Mouse (Mus musculus): ENCODE data around the gene 1700001P01Rik.
A peak's percentile ranks its signal among the peaks of the same experiment; 100 is the strongest.

The 1700001P01Rik gene

DNA sequence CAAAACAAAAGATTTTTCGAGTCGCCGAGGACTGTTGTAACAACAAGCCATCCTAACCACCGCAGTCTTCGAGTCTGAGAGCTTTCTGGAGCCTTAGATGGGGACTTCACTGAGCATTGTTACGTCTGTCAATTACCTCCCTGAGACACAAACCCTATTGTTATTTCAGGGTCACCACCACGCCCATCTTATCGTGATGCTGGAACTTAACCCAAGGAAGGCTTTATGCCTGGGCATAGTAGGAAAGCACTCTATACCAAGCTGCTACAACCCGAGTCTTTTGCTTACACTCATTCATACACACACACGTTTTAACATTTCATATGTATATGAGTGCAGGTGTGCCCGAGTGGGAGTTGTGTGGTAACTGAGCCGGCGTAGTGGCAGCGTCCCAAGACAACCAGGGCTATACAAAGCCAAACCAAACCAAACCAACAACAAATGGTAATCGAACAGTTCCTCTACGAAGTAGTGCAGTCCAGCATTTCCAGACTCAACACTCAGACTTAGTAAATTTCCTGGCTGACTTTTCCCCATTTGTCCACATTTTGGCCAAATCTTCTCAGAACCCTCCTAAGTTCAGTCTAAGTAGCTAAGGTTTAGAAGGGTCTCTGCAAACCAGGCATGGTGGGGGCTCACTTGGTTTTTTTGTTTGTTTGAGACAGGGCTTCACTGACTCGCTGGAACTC lies at the start of gene 1700001P01Rik:
Gene 1700001P01Rik, minus strand, starts transcription at position 111 of the 689 bp plus-strand sequence.
- no peak for DNase-seq (ENCODE audit: low spot score)

DNA sequence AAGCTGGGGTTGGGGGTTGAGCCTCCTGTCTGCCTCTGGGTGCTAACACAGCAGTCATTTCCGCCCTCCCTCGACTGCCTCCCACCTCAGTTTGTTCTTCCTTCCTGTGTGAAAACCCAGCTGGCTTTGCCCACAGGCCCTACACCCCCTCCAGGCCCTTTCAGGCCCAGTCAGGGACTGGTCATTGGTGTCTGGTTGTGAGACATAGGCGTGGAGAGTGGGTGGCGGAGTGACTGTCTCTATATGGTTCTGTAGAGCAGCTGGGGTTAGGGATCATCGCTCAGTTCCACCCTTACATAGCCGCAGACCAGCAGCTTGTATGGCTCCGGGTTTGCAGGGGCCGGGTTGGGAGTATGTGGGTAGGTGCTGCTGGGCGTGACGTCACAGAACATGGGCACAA lies 49.6 kb upstream of the 1700001P01Rik start:
- DNase-seq (ENCODE audit: low spot score), result no peak

DNA sequence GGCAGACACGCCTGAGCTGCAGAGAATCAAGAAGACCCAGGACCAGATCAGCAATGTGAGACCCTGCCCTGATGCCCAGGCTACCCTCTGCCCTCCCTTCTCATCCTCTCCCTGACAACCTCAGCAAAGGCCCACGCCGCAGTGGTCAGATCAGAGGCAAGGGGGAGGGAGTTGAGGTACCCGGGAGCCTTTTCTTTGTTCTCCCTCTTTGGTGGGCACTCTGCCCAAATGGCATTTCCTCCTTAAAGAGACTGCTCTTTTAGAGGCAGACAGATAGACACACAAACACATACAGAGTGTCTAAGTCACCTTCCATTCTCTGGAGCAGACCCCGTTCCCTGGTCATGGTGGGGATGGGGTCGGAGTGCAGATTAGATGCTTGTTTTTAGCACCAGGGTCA lies 49.2 kb upstream of the 1700001P01Rik start:
- DNase-seq (ENCODE audit: low spot score), result no peak

DNA sequence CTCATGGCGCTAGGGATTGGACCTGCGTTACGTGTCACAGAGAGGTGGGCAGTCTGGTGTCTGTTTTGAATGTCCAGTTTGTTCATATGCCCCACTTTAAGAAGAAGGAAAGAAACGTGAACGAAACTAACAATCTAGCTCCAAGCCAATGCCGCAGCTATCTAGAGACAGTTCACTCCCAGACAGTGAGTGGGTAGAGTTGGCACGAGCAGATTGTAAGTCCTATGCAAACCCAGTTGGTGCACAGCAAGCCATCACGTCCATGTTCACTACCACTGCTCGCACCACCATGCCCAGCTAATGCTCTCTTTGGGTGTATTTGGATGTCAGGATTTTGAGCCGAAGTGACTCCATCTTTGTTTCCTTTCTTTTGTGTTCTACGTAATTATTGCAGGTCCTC lies 48.5 kb upstream of the 1700001P01Rik start:
- DNase-seq (ENCODE audit: low spot score), result no peak

DNA sequence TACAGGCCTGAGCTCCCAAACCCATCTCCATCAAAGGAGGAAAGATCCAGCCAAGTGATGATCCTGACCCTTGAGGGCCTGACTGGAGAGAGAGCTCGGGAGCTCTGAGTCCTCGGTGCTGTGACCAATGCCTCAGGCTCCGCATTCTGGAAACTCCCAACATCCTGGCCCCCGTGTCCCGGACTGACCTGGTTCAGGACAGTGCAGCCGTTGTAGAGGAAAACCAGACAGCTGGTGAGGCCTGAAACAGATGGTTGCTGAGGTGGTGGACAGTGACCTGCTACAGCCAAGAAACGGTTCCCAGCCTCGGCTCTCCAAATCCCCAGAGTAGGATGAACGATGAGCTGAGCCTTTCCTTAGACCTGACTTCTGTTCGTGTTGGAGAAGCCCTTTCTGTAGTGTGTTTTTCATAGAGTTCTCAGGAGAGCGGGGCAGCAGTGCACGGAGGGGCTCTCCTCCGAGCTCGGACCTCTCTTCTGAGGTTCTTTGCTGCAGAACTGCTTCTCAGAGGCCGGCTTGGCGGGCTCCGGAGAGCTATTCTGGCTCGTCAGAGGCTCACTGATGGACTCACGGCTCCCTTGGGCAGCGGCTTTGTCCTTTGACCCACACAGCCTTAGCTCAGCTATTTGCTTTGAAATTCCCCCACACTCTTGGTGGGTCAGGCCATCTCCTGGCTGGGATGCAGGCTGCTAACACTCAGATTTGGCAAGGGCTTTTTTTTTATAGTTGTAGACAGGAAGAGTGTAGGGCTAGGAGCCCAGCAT lies 47.3 kb upstream of the 1700001P01Rik start:
- DNase-seq (ENCODE audit: low spot score), result no peak

DNA sequence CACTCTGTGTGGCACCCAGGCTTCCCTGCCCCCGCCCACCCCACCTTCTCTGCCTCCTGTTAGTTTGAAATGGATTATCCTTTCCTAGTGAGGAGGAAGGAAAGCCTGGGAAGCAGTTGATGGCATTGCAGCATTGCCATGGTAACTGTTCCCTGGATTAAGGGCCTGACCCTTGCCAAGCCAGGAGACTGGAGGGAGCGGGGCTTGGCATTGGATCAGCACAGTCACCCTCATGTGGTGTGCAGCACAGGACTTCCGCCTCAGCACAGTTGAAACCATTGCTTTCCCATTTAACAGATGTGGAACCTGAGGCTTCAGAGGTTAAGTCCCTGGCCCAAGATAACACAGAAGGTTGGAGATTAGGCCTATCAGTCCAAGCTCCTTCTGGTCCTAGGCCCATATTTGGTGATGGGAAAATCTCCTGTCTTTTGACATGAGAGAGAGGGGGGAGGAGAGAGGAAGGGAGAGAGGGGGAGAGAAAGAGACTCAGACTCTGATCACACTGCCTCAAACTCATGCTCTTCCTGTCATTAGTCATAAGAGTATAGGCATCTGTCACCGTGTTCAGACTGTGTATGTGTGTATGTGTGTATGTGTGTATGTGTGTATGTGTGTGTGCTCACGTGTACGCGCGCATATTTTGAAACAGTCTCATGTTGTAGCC lies 45.8 kb upstream of the 1700001P01Rik start:
- DNase-seq (ENCODE audit: low spot score), result no peak

DNA sequence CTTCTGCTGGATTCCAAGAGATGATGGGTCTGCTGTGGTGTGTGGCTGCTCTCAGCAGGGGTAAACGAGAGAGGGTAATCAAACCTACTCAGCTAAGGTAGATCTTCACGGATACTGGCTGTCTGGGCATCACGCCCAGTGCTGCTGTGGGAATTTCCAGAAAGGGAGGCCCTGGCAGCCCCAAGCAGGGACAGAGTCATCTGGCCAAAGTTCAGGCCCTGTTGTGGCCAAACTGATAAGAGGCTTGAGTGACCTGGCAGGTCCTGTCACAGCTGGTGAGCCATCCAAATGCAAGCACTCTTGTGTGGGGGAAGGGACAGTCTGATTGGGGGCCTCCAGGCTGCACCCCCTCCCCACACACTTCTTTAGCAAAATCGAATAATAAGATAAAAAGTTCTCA lies 45.1 kb upstream of the 1700001P01Rik start:
- no peak for DNase-seq (ENCODE audit: low spot score)

DNA sequence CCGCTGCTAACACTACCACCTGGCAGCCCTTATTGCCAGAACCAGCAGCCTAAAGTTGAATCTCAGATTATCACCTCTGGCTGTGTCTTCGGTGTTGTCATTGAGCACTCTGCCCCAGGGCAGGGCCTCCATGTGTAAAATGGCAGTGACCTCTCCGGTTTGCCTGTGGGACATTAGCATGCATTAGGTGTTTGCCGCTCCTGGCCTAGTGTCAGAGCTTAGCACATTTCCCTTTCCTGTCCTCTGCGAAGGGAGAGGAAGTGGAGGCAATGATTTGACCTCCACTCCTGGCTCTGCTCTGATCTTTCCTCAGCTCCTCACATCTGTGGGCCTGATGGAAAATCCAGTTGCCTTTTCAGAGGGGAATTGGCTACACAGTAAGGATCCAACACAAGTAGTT lies 44.2 kb upstream of the 1700001P01Rik start:
- no peak for DNase-seq (ENCODE audit: low spot score)

DNA sequence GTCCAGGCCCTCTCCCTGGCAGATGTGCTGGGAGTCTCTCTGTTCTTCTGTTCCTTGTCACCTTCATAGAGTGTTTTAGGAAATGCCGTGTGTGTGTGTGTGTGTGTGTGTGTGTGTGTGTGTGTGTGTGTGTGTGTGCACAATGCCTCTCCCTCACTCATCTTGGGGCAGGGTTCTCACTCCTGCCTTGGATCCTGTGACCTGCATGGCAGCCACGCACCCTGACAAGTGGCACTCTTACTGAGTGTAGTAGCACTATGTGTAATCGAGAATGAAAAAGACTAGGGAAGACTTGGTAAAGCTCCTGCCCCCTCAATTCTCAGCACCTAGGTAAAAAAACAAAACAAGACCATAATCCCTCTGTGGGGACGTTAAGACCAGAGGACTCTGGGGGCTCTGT lies 43.4 kb upstream of the 1700001P01Rik start:
- DNase-seq (ENCODE audit: low spot score), result no peak

DNA sequence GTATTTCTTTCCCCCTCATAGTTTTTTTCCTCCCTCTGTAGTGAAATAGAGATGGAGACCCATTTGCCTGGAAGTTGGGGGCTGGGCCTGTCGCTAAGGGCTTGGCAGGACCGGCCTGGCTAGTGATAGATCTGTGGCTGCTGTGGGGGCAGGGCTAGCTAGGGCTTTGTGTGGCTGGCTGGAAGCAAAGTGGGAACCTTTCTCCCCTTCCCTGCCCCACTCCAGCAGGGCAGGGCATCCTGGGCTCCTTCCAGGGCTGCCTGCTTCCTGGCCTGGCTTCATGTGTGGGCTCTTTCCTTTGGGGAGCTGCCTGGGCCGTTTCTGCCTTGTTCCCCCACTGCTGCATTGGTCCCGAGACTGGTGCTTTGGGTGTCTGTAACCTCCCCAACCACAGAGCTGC lies 42.9 kb upstream of the 1700001P01Rik start:
- no peak for DNase-seq (ENCODE audit: low spot score)

DNA sequence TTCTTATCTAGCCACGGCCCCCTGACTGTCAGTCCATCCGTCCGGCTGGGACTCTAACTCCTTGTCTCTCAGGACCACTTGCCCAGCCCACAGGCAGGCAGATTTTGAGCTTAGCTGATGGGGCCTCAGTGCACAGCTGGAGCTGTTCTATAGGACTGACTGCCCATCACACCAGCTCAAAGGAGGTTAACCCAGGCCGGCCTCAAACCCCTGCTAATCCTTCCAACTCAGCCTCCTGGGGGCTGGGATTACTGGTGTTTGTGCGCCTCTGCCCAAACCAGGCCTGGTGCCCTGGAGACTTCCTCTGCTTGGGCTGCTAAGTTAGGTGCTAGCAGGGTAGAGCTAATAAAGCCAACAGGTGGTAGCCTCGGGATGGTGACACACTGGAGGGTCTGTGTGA lies 42.3 kb upstream of the 1700001P01Rik start:
- no peak for DNase-seq (ENCODE audit: low spot score)

DNA sequence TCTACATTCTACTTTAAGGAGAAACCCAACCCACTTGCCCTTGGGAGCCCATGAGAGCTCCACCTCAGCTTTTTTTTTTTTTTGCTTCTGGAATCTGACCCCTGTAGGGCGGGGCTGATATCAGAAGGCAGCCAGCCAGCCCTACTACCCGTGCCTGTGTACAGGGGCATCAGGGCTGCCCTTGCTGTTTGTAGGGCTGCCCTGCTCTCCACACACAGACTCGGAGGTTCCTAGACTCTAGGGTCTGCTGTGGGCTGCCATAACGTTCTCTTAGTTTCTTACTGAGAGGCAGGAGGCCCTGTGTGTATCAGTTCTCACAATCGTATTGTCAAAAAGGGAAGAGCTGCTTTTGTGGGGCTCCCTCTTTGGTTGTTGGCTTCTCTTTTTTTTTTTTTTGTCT lies 41.7 kb upstream of the 1700001P01Rik start:
- DNase-seq (ENCODE audit: low spot score), result peak; percentile 66

DNA sequence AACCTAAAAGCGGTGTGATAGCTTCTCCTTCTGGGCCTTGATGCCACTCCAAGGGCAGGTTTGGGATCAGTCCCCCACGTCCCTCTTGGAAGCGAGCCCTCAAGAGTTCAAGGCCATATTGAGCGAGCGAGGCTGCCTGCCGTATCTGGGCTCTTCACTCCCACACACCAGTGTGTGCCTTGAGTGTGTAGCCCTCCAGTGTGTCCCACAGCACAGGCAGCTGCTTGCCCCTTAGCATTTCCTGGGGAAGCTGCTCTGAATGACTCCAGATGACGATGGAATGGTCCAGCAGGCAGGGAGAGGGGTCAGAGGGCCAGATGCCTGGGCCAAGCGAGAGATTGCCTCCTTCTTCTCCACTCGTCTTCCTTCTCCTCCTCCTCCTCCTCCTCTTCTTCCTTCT lies 41.2 kb upstream of the 1700001P01Rik start:
- peak; percentile 70 for DNase-seq (ENCODE audit: low spot score)

DNA sequence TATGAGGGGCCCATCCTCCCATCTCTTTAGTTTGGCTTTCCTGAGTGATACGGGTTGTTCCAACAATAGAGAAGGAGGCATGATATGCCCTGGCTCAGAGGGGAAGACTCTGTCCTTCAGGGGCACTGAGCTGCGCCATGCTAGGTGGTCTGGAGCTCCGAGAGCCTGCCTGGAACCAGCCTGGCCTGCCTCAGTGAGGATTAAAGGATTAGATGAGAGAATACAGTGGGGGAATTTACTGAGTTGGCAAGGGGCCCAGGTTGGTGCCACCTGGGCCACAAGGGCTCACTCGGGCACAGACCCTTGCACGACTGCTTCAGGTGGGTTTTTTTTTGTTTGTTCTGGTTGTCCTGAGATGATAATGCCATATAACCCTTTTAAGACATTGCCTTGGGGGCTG lies 40.5 kb upstream of the 1700001P01Rik start:
- no peak for DNase-seq (ENCODE audit: low spot score)

DNA sequence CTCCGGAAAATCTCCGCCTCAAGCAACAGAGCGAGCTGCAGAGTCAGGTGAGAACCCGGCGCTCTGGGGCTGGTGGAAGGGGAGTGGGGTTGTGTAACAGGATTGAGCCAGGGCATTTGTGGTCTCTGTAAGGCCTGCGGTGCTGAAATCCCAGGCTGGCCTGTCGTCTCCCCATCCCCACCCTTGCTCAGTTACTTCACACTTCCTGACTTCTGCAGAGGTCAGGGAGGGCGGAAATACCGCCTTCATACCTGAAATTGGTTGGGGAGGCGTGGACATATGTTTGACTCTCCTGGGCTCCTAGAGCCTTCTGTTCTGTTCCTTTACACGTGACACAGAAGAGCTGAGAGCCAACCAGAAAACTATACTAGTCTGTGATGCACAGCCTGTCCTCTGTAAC lies 40.0 kb upstream of the 1700001P01Rik start:
- no peak for DNase-seq (ENCODE audit: low spot score)

DNA sequence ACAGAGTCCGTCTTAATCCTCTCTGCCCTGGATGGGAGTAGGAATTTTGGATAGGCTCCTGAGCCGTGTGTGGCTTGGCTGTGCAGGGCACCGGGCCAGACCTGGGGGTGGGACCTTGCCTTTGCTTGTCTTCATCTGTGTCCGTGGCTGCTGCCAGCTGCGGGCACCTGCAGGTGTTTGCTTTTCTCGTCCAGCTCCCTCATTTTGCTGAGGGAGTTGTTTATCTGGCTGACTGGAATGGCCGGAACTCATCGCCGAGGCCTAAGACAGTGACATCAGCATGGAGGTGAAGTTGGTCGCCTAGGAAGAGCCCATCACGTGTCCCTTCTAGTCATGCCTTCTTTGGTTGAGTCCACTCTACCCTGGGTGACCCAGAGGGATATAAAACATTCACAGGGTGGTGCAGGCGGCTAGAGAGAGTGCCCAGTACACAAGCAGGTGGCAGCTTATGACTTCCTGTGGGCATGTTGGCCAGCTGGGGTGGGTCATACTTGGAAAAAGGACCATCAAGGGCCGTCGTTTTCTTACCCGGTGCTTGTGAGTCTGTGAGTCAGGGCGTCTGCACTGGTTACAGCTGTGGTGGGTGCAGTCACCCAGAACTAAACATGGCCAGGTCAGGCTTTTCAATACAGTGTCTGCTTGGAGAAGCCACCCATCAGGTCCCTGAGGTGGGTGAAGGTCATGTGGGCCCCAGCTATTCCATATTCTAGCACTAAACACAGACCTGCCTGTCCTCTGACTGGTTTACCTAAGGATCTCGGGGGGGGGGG lies 38.2 kb upstream of the 1700001P01Rik start:
- DNase-seq (ENCODE audit: low spot score), result no peak

DNA sequence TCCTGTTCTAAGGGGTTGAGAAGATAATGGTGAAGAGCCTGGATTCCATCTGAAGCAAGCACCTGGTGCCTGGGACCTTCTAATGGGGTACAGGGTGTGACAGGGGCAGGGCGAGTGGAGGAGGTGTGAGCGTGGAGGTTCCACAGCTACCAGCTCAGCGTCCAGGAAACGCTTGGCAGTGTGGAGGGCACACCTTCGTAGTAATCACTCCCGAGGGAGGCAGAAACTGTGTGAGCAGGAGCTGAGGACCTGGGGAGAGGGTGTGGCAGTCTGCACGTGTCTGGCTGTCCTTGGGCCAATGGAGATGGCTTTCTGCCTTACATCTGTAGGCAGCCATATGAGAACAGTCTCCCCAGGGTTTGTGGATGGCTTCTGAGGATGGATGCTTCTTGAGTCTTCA lies 37.4 kb upstream of the 1700001P01Rik start:
- DNase-seq (ENCODE audit: low spot score), result no peak

DNA sequence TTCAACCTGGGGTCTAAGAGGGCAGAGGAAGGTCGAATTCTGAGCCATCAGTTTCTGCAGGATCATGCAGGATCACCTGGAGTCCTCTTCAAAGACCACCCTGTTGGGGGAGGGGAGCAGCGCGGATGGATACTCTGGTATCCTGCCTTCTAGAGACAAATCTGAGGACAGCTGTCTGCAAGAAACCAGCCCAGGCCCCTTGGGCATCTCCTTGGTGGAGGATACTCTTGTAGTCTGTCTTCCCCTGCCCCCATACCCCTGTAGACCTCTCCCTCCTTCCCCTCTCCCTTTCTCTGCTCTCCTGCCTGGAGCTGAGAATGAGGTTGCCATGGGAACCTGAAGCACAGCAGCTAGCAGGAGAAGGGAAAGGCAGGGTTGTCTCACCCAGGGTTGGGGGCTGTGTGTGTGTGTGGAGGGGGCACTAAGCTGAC lies 36.8 kb upstream of the 1700001P01Rik start:
- DNase-seq (ENCODE audit: low spot score), result no peak

DNA sequence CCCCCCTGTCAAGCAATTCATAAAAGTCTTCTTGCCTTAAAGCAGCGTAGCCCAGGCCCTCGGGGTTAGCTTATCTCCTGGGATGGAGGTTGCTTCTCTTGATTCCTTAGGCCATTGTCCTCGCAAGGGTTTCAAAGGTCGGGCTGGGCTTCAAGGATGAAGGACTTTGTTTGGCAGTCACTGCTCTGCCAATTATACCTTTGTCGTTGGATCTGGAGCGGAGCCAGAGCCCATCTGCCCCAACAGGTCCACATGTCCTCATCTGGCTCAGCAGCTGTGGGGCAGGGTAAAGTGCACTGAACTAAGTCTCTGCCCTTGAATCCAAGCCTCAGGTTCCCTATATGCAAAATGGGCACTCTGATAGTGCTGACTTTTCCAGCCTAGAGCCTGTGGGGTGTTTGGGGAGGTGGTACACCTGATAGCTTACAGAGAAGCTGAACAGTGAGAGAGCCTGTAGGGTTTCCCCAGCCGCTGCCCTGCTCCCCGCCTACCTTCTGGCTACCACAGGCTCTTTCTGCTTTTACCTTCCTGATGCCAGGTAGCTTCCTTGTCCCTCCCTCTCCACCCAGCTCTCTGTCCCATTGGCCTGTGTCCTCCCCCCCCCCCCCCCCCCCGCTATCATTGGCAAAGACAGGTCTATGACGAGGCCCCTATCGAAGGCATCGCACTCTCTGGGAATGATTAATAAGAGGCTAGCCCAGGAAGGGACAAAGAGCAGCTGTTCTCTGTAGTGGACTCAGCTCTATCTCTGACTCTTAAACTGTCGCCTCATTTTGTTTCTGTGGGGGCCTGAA lies 36.0 kb upstream of the 1700001P01Rik start:
- no peak for DNase-seq (ENCODE audit: low spot score)

DNA sequence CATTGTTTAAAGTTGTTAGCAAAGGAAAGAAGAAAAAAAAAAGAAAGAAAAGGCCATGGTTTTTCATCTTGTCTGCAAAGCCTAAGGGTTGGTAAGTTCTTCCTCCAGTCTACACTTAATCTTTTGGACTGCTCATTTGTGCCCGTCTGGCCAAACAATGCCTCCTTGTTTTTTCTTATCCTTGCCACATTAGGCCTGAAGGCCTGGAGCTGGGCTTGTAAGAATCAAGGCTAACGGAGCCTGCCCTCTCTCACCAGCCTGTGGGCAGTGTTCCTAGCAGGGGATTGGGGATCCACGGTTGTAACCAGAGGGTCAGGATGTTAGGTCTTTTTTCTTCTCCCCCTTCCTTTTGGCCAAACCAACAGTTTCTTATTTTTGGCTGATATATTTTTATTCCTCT lies 35.3 kb upstream of the 1700001P01Rik start:
- no peak for DNase-seq (ENCODE audit: low spot score)

DNA sequence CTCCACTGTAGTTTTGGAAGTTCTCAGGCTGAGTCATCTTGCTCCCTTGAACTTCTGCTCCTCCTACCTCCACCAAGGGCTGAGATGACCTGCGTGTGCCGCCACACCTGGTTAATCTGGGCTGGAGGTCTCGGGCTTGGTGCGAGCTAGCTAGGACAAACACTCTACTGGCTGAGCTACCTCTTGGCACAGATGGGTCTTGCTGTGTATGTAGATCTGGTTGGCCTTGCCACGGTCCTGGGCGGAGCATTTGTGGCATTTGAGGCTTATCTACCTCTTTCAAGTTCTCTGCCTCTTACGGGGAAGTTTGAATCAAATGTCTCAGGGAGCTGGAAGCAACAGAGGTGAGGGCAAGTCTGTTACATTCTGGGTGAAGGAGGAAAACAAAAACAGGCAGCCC lies 34.6 kb upstream of the 1700001P01Rik start:
- no peak for DNase-seq (ENCODE audit: low spot score)

Measured in ovary, adult 18-20 months (tissue).